Mouse (Mus musculus) stomach, postnatal 0 days (tissue): ENCODE data around the gene Scaf1. TPM values are rescaled to one million over a fixed set of nuclear protein-coding genes. Genes with fewer than 3 reads are reported as not detected.
A peak's percentile ranks its signal among the peaks of the same experiment; 100 is the strongest.
"Not testable (repeated sequence)": the region's sequence is repeated elsewhere in the genome, so short reads cannot be mapped to it uniquely, and the experiment has no call there.

Experiments used
- ATAC-seq: fragments of 200-750 bp; cut with Nextera tagmentation; 2 replicates; pipeline ENCODE4 v1.8.0; 2017; ENCODE audit not compliant: low FRiP score, low TSS enrichment
- DNase-seq: peaks from one replicate; pipeline ENCODE4 v3.0.0-alpha.2; 2016; ENCODE audit warnings: low spot score
- H3K27ac ChIP-seq: fragments of 300-500 bp; sonication (generic); replicated peaks from 2 replicates; pipeline ENCODE4 v1.5.1; 2014; ENCODE audit warnings: mild to moderate bottlenecking, control low read depth
- H3K27me3 ChIP-seq: fragments of 300-500 bp; sonication (generic); 2 replicates; pipeline ENCODE4 v1.6.1; 2014; ENCODE audit warnings: low read length; ENCODE audit not compliant: control insufficient read depth, insufficient read depth
- H3K36me3 ChIP-seq: fragments of 300-500 bp; sonication (generic); 2 replicates; pipeline ENCODE4 v1.6.1; 2014; ENCODE audit warnings: low read length, mixed read lengths; ENCODE audit not compliant: control insufficient read depth, insufficient read depth
- H3K4me1 ChIP-seq: fragments of 300-500 bp; sonication (generic); replicated peaks from 2 replicates; pipeline ENCODE4 v1.6.1; 2014; ENCODE audit warnings: antibody characterized with exemption; ENCODE audit not compliant: control insufficient read depth, insufficient read depth
- H3K4me2 ChIP-seq: fragments of 300-500 bp; sonication (generic); replicated peaks from 2 replicates; pipeline ENCODE4 v1.6.1; 2014; ENCODE audit warnings: low read depth, mild to moderate bottlenecking, control low read depth, moderate library complexity
- H3K4me3 ChIP-seq: fragments of 300-500 bp; sonication (generic); 2 replicates; pipeline ENCODE4 v1.5.1; 2014; ENCODE audit warnings: low read depth, low read length, control low read depth
- H3K9ac ChIP-seq: fragments of 300-500 bp; sonication (generic); 2 replicates; pipeline ENCODE4 v1.6.1; 2014; ENCODE audit warnings: mild to moderate bottlenecking, low read length, control low read depth, mixed read lengths
- H3K9me3 ChIP-seq: fragments of 300-500 bp; sonication (generic); 2 replicates; pipeline ENCODE4 v1.6.1; 2016; ENCODE audit warnings: low read length; ENCODE audit not compliant: control insufficient read depth
- CTCF ChIP-seq: IDR thresholded peaks from 2 replicates; pipeline ENCODE4 v1.5.1; 2016; ENCODE audit warnings: antibody characterized with exemption, low read depth, mild to moderate bottlenecking, moderate library complexity
- EP300 ChIP-seq: optimal IDR thresholded peaks from 2 replicates; pipeline ENCODE3; 2016; ENCODE audit warnings: antibody characterized with exemption
- WGBS: fragments of 180-500 bp; shearing (Covaris S2); extraction: QIAGEN DNeasy Blood & Tissue Kit; methylation state at CpG from one replicate; pipeline ENCODE4 v1.1.7; 2014; 5-methylcytosine and 5-hydroxymethylcytosine counted together
- polyA plus RNA-seq: library from polyadenylated mRNA; unstranded; fragments of >200 nt; fragmentation: Nextera tagmentation; extraction: Ambion mirVana; gene quantifications from 2 replicates; pipeline ENCODE4 v1.2.1, GENCODE M21; 2015

Scaf1 gene
- polyA plus RNA-seq, 1 experiment from 2014 or later, result 14.9 TPM

DNA sequence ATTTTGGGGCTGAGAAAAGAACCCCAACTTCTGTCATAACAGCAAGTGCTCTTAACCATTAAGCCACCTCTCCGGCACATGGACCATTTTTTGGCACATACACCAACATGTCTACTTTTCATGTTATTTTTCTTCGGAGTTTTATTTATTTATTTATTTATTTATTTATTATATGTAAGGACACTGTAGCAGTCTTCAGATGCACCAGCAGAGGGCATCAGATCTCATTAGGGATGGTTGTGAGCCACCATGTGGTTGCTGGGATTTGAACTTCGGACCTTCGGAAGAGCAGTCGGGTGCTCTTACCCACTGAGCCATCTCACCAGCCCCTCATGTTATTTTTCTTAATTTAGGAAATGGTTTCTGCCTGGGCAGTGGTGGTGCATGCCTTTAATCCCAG, 7.5 kb upstream of the Scaf1 start:
- not testable (repeated sequence) for H3K4me3 ChIP-seq, H3K4me1 ChIP-seq, H3K36me3 ChIP-seq, H3K27me3 ChIP-seq, H3K9me3 ChIP-seq, H3K27ac ChIP-seq, H3K9ac ChIP-seq, ATAC-seq, H3K4me2 ChIP-seq
- 81% methylated on average over 5 of the region's 5 CpGs for WGBS
- DNase-seq, result peak; percentile 13
- TF ChIP-seq CTCF, result peak; percentile 61

DNA sequence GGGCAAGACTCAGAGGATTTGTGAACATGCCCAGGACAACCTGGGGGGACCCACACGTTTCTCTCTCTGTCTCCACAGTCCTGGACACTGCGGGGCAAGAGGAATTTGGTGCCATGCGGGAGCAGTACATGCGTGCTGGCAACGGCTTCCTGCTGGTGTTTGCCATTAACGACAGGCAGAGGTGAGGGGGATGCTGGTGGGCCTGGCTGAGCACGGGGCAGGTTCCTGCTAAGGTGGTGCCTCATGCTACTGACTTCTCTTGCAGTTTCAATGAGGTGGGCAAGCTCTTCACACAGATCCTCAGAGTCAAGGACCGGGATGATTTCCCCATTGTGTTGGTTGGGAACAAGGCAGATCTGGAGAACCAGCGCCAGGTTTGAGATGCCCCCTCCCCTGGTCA, 4.1 kb upstream of the Scaf1 start:
- H3K4me1 ChIP-seq, result no peaks in the 10 kb centered on the region
- TF ChIP-seq CTCF, result no peak
- no peak for TF ChIP-seq EP300
- no peaks in the 10 kb centered on the region for H3K9me3 ChIP-seq
- no peak overlapping the region for H3K27ac ChIP-seq
- no peak overlapping the region for H3K4me2 ChIP-seq
- no peaks in the 10 kb centered on the region for H3K27me3 ChIP-seq
- DNase-seq (peak; percentile 13), ATAC-seq (no peak)
- H3K36me3 ChIP-seq, result no peaks in the 10 kb centered on the region
- H3K4me3 ChIP-seq, result no peak overlapping the region
- H3K9ac ChIP-seq, result 0 out of 2 replicates have a peak overlapping the region, but pooled peaks have one; percentile 23
- WGBS, result 76% methylated on average over 9 of the region's 9 CpGs

DNA sequence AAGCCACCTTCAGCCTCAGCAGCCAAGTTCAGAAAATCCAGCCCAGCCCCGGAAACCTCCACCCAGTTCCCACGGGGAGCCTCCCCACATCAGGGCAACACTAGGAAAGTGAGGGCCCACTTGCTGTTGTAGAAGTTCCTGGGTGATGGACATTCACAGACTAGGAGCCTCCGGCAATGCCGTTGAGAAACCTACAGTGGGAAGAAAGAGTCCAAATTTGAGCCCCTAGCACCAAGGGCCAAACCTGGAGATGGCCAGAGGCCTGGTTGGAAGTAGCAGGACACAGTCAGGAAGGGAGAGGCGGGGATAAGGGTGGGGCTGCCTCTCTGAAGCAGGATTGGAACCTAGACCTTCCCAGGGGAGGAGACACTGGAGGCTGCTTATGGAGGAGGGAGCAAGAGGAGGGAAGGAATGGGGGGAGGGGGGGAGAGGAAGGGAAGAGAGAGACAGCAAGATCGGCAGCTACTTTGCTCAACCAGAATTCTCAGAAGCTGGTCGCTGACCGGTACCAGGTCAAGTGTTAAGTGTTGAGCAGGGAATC, 2.9 kb upstream of the Scaf1 start:
- peak; percentile 52 for DNase-seq

DNA sequence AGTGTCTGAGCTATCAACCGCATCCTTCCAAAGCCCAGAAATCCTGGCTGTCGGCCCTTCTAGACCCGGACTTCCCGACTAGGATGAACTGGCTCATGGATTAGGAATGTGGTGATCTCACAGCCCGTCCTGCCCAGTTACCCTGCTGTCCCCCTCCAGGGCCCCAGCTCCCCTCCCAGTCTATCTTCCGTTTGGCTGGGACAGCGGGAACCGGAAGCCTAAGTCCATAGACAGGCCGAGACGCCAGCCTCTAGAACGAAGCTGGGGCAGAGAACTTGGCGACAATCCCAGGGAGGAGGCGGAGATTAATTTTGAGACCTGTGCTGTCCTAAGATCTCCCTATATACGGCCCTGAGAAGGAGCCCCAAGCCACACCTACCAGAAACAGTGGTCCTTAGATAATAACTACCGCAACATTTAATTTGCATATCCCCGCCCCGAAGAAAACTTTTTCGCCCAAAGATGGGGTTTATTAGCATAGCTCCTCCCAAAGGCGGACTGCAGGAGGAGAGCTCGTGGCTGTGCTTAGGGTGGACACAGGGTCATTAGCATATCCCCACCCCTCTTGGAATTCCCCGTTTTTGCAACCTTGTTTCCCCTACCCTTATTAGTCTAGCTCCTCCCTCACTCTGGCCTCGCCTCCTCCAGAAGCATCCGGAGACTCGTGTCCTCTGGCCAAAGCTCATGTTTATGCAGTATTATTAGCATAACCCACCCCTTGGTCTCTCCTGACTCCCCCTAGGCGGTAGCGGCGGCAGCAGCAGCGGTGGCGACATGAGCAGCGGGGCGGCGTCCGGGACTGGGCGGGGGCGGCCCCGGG, 1.3 kb upstream of the Scaf1 start, which contains the start of gene Rras:
Gene Rras, plus strand, starts transcription at position 720 of the 820 bp plus-strand sequence.
- ATAC-seq (peak; percentile 90), DNase-seq (peak; percentile 92)
- Histone ChIP-seq H3K4me2 (peak within 1 kb of the TSS; percentile 75), H3K9me3 (no peaks in the 10 kb centered on the region), H3K27ac (peak within 1 kb of the TSS; percentile 95), H3K4me3 (peak within 1 kb of the TSS; percentile 92), H3K4me1 (no peaks in the 10 kb centered on the region), H3K36me3 (0 out of 2 replicates have a peak, but pooled peaks cover under 1% of the 10 kb centered on the region), H3K9ac (peak within 1 kb of the TSS; percentile 88), H3K27me3 (no peaks in the 10 kb centered on the region)
- no peak for TF ChIP-seq EP300
- TF ChIP-seq CTCF, result peak; percentile 41
- WGBS, result under 1% methylated on average over 36 of the region's 36 CpGs

More for the DNA sequence above, 2.9 kb upstream of the Scaf1 start:
- Histone ChIP-seq H3K4me2 (peak overlapping the region; percentile 75), H3K27me3 (no peaks in the 10 kb centered on the region), H3K4me1 (no peaks in the 10 kb centered on the region), H3K36me3 (no peaks in the 10 kb centered on the region), H3K9ac (peak overlapping the region; percentile 88), H3K9me3 (no peaks in the 10 kb centered on the region), H3K4me3 (peak overlapping the region; percentile 92), H3K27ac (peak overlapping the region; percentile 95)
- TF ChIP-seq EP300, result no peak
- TF ChIP-seq CTCF, result no peak
- no peak for ATAC-seq
- WGBS, result 22% methylated on average over 8 of the region's 8 CpGs

DNA sequence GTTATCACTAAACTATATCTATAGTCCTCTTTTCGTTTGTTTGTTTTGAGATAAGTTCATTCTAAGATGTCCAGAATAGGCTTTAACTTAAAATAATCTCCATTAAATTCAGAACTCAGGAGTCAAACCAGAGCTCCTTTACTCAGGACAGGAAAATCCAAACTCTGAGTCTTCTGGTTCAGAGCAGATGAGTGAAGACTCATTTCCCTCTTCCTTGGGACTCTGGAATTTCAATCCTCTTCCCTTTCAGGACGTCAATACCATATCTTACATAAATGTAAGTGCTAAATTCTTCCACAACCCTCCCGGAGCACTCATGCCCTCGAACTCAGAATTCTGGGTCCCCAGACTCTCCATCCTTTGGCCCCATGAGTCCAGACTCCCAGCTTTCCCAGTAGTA, 598 bp upstream of the Scaf1 start:
- no peaks in the 10 kb centered on the region for H3K4me1 ChIP-seq
- H3K27me3 ChIP-seq, result no peaks in the 10 kb centered on the region
- peak overlapping the region; percentile 95 for H3K27ac ChIP-seq
- H3K9ac ChIP-seq, result peak overlapping the region; percentile 58
- peak overlapping the region; percentile 75 for H3K4me2 ChIP-seq
- H3K9me3 ChIP-seq, result no peaks in the 10 kb centered on the region
- no peak for ATAC-seq
- peak overlapping the region; percentile 92 for H3K4me3 ChIP-seq
- WGBS, result 0% methylated on average over 4 of the region's 4 CpGs
- no peak for DNase-seq
- TF ChIP-seq CTCF (no peak), EP300 (no peak)
- H3K36me3 ChIP-seq, result peaks cover 7% of the 10 kb centered on the region; the same call in 1 of the 2 replicates
